Mouse (Mus musculus) myocyte (in vitro differentiated cells): ENCODE measurements around the gene Dysf. TPM values are rescaled to one million over a fixed set of nuclear protein-coding genes. Genes with fewer than 3 reads are reported as not detected.

Experiments used
- H3K27me3 ChIP-seq: one replicate; pipeline ENCODE4 v1.6.1; 2011; ENCODE audit not compliant: control insufficient read depth, insufficient read depth, insufficient read length
- H3K36me3 ChIP-seq: one replicate; pipeline ENCODE4 v1.6.1; 2011; ENCODE audit not compliant: control insufficient read depth, insufficient read depth
- H3K4me2 ChIP-seq: one replicate; pipeline ENCODE4 v1.6.1; 2011; ENCODE audit warnings: low read depth, control low read depth
- H3K4me3 ChIP-seq: one replicate; pipeline ENCODE4 v1.5.1; 2011; ENCODE audit warnings: mild to moderate bottlenecking, control low read depth, moderate library complexity
- H3K79me2 ChIP-seq: one replicate; pipeline ENCODE4 v1.6.1; 2011; ENCODE audit not compliant: control insufficient read depth, insufficient read depth
- H3ac ChIP-seq: one replicate; pipeline ENCODE4 v1.6.1; 2011; ENCODE audit not compliant: control insufficient read depth, insufficient read length
- CEBPB ChIP-seq: IDR thresholded peaks from 2 replicates; pipeline ENCODE4 v1.6.1; 2011; ENCODE audit warnings: mild to moderate bottlenecking, moderate library complexity; ENCODE audit not compliant: poor library complexity, insufficient read depth, severe bottlenecking
- E2F4 ChIP-seq: IDR thresholded peaks from one replicate; pipeline ENCODE4 v1.6.1; 2011; ENCODE audit warnings: mild to moderate bottlenecking, control low read depth, moderate library complexity; ENCODE audit not compliant: insufficient read depth
- MAX ChIP-seq: IDR thresholded peaks from one replicate; pipeline ENCODE4 v1.6.1; 2011; ENCODE audit warnings: low read depth, mild to moderate bottlenecking, control low read depth
- MYOD1 ChIP-seq, 3 experiments: IDR thresholded peaks; one replicate each; pipeline ENCODE4 v1.6.1; 2011; ENCODE audit warnings: control low read depth in 2 of 3, low read depth in 2 of 3, mild to moderate bottlenecking in 2 of 3, moderate library complexity in 1 of 3; ENCODE audit not compliant: insufficient read length in 2 of 3, control insufficient read depth in 1 of 3
- MYOG ChIP-seq, 3 experiments: IDR thresholded peaks; one replicate each; pipeline ENCODE4 v1.6.1; 2011; ENCODE audit warnings: control low read depth in 2 of 3, low read depth in 2 of 3, mild to moderate bottlenecking in 2 of 3; ENCODE audit not compliant: insufficient read length in 2 of 3, control insufficient read depth in 1 of 3, insufficient read depth in 1 of 3
- POLR2A ChIP-seq: IDR thresholded peaks from one replicate; pipeline ENCODE4 v1.6.1; 2011; ENCODE audit warnings: low read depth, mild to moderate bottlenecking, control low read depth, moderate library complexity; ENCODE audit not compliant: insufficient read length
- POLR2AphosphoS2 ChIP-seq: IDR thresholded peaks from one replicate; pipeline ENCODE4 v1.6.1; 2011; ENCODE audit warnings: low read depth, control low read depth; ENCODE audit not compliant: insufficient read length
- REST ChIP-seq: IDR thresholded peaks from one replicate; pipeline ENCODE4 v1.6.1; 2011; ENCODE audit warnings: mild to moderate bottlenecking, control low read depth, moderate library complexity; ENCODE audit not compliant: insufficient read depth, insufficient read length
- SRF ChIP-seq: IDR thresholded peaks from one replicate; pipeline ENCODE4 v1.6.1; 2011; ENCODE audit warnings: low read depth; ENCODE audit not compliant: control insufficient read depth, insufficient read length
- TCF12 ChIP-seq: IDR thresholded peaks from one replicate; pipeline ENCODE4 v1.6.1; 2011; ENCODE audit warnings: mild to moderate bottlenecking, control low read depth; ENCODE audit not compliant: poor library complexity, insufficient read depth, severe bottlenecking
- TCF3 ChIP-seq: IDR thresholded peaks from one replicate; pipeline ENCODE4 v1.6.1; 2011; ENCODE audit warnings: low read depth, control low read depth; ENCODE audit not compliant: insufficient read length
- USF1 ChIP-seq: IDR thresholded peaks from one replicate; pipeline ENCODE4 v1.6.1; 2011; ENCODE audit warnings: low read depth, mild to moderate bottlenecking, control low read depth, moderate library complexity
- polyA plus RNA-seq: library from polyadenylated mRNA; unstranded; fragments of >200 nt; fragmentation: generic; extraction: Trizol; gene quantifications from one replicate; pipeline ENCODE4 v1.2.1, GENCODE M21; 2012; ENCODE audit warnings: missing spikeins

The Dysf gene
- polyA plus RNA-seq, 1 experiment = 35.5 TPM

GRCm38 (mm10) chr6:84130867-84131266 lies 122.5 kb downstream of the Dysf start:
- Histone ChIP-seq H3K79me2 (no peaks in the 10 kb centered on the region), H3K4me3 (no peak overlapping the region)

GRCm38 (mm10) chr6:84131539-84131938 lies 123.1 kb downstream of the Dysf start:
- Histone ChIP-seq H3ac (no peak overlapping the region), H3K27me3 (no peaks in the 10 kb centered on the region), H3K79me2 (no peaks in the 10 kb centered on the region), H3K4me3 (no peak overlapping the region), H3K36me3 (no peaks in the 10 kb centered on the region), H3K4me2 (no peak overlapping the region)
- TF ChIP-seq POLR2A = no peak
- TF ChIP-seq E2F4 = no peak

More at GRCm38 (mm10) chr6:84130867-84131266, 122.5 kb downstream of the Dysf start:
- H3K36me3 ChIP-seq = no peaks in the 10 kb centered on the region
- no peak overlapping the region for H3ac ChIP-seq
- no peak for TF ChIP-seq MYOG (IDR thresholded peaks at IDR 0.05; ENCODE audit: control insufficient read depth in 1 of 3, insufficient read depth in 1 of 3, insufficient read length in 2 of 3, low read depth in 2 of 3)
- no peak for TF ChIP-seq POLR2AphosphoS2
- TF ChIP-seq TCF12 = no peak
- no peak for TF ChIP-seq MYOD1 (IDR thresholded peaks at IDR 0.05; ENCODE audit: control insufficient read depth in 1 of 3, insufficient read length in 2 of 3, low read depth in 2 of 3)
- TF ChIP-seq USF1 = no peak
- TF ChIP-seq TCF3 = no peak
- TF ChIP-seq E2F4 = no peak
- TF ChIP-seq MAX = no peak
- TF ChIP-seq REST = no peak
- TF ChIP-seq CEBPB = no peak
- TF ChIP-seq SRF = no peak
- no peak for TF ChIP-seq POLR2A
- H3K27me3 ChIP-seq = no peaks in the 10 kb centered on the region
- no peak overlapping the region for H3K4me2 ChIP-seq

GRCm38 (mm10) chr6:84133053-84133452 lies 124.7 kb downstream of the Dysf start:
- Histone ChIP-seq H3K4me2 (no peak overlapping the region), H3K27me3 (no peaks in the 10 kb centered on the region), H3ac (no peak overlapping the region), H3K4me3 (no peak overlapping the region), H3K79me2 (no peaks in the 10 kb centered on the region), H3K36me3 (no peaks in the 10 kb centered on the region)
- no peak for TF ChIP-seq REST
- no peak for TF ChIP-seq CEBPB
- TF ChIP-seq MAX = no peak

GRCm38 (mm10) chr6:84133996-84134721 lies 125.8 kb downstream of the Dysf start:
- H3K36me3 ChIP-seq = no peaks in the 10 kb centered on the region
- no peaks in the 10 kb centered on the region for H3K27me3 ChIP-seq
- no peaks in the 10 kb centered on the region for H3K79me2 ChIP-seq
- TF ChIP-seq POLR2A (no peak), CEBPB (no peak), MAX (no peak), REST (no peak)
- no peak overlapping the region for H3K4me2 ChIP-seq
- H3ac ChIP-seq = no peak overlapping the region
- no peak overlapping the region for H3K4me3 ChIP-seq

GRCm38 (mm10) chr6:84134722-84135394 lies 126.5 kb downstream of the Dysf start:
- Histone ChIP-seq H3K79me2 (no peaks in the 10 kb centered on the region), H3K4me3 (no peak overlapping the region), H3K4me2 (no peak overlapping the region), H3ac (no peak overlapping the region), H3K36me3 (no peaks in the 10 kb centered on the region), H3K27me3 (no peaks in the 10 kb centered on the region)
- TF ChIP-seq MAX (no peak), USF1 (no peak), TCF3 (no peak), CEBPB (no peak), REST (no peak)
